Mouse (Mus musculus) kidney, adult 2 months (tissue): ENCODE measurements around the gene Nova2. TPM values are rescaled to one million over a fixed set of nuclear protein-coding genes. Genes with fewer than 3 reads are reported as not detected.

Experiments
- DNase-seq: peaks from one replicate; pipeline ENCODE4 v3.0.0; 2021
- H3K27ac ChIP-seq: fragments of 200-500 bp; 2 replicates; pipeline ENCODE4 v1.5.1; 2012; ENCODE audit warnings: low read depth, low read length, control low read depth, inconsistent platforms; ENCODE audit not compliant: insufficient read depth
- H3K27me3 ChIP-seq: fragments of 200-500 bp; replicated peaks from 2 replicates; pipeline ENCODE4 v1.6.1; 2012; ENCODE audit warnings: mild to moderate bottlenecking, moderate library complexity, low read length, inconsistent platforms; ENCODE audit not compliant: control insufficient read depth, insufficient read depth
- H3K36me3 ChIP-seq: fragments of 200-500 bp; 2 replicates; pipeline ENCODE4 v1.6.1; 2012; ENCODE audit warnings: mild to moderate bottlenecking, moderate library complexity, low read length, inconsistent platforms; ENCODE audit not compliant: control insufficient read depth, insufficient read depth
- H3K4me1 ChIP-seq: fragments of 200-500 bp; 2 replicates; pipeline ENCODE4 v1.6.1; 2011; ENCODE audit warnings: low read length; ENCODE audit not compliant: control insufficient read depth, insufficient read depth
- H3K4me3 ChIP-seq: fragments of 200-500 bp; 2 replicates; pipeline ENCODE4 v1.5.1; 2011; ENCODE audit warnings: mild to moderate bottlenecking, low read depth, low read length, control low read depth; ENCODE audit not compliant: insufficient read depth
- CTCF ChIP-seq: fragments of 200-500 bp; conservative IDR thresholded peaks from 2 replicates; pipeline ENCODE4 v1.5.1; 2011; ENCODE audit warnings: low read depth, mild to moderate bottlenecking, control low read depth, low read length, moderate library complexity, mixed read lengths; ENCODE audit not compliant: insufficient read depth, insufficient read length
- POLR2A ChIP-seq: fragments of 200-500 bp; IDR thresholded peaks from one replicate; pipeline ENCODE4 v1.6.1; 2011; ENCODE audit warnings: low read depth, low read length, control low read depth
- WGBS: fragments of 180-500 bp; shearing (Covaris S2); methylation state at CpG from one replicate; pipeline ENCODE4 v1.1.7; 2018; 5-methylcytosine and 5-hydroxymethylcytosine counted together
- polyA plus RNA-seq: library from polyadenylated mRNA; depleted of rRNA; stranded (reverse); fragments of >200 nt; gene quantifications from 2 replicates; pipeline ENCODE4 v1.2.3, GENCODE M21; 2012

The Nova2 gene
- polyA plus RNA-seq, 1 experiment, result 1.1 TPM

GRCm38 (mm10) chr7:18910241-18910831, 15.4 kb upstream of the Nova2 start, which contains the start of gene Ccdc61:
TSS of gene Ccdc61 (minus strand) at chr7:18910415.
- under 1% methylated on average over 33 of the region's 33 CpGs for WGBS
- Histone ChIP-seq H3K36me3 (no peaks in the 10 kb centered on the region), H3K4me1 (no peaks in the 10 kb centered on the region; the same call in 1 of the 2 replicates), H3K27ac (peak within 1 kb of the TSS; percentile 3; the same call in 1 of the 2 replicates), H3K27me3 (no peaks in the 10 kb centered on the region), H3K4me3 (peak within 1 kb of the TSS; percentile 76)
- TF ChIP-seq CTCF, result no peak
- TF ChIP-seq POLR2A, result peak; percentile 28
- peak; percentile 99 for DNase-seq

GRCm38 (mm10) chr7:18916254-18916653, 9.4 kb upstream of the Nova2 start:
- Histone ChIP-seq H3K4me3 (no peak overlapping the region), H3K36me3 (no peaks in the 10 kb centered on the region), H3K27ac (no peak overlapping the region), H3K27me3 (no peaks in the 10 kb centered on the region), H3K4me1 (no peaks in the 10 kb centered on the region)
- 69% methylated on average over 4 of the region's 4 CpGs for WGBS
- no peak for DNase-seq
- TF ChIP-seq CTCF (no peak), POLR2A (no peak)

GRCm38 (mm10) chr7:18917931-18918330, 7.8 kb upstream of the Nova2 start:
- no peak for TF ChIP-seq POLR2A
- TF ChIP-seq CTCF, result no peak
- peak; percentile 25 for DNase-seq
- Histone ChIP-seq H3K4me1 (no peaks in the 10 kb centered on the region), H3K4me3 (no peak overlapping the region), H3K36me3 (no peaks in the 10 kb centered on the region), H3K27me3 (no peaks in the 10 kb centered on the region), H3K27ac (no peak overlapping the region)
- WGBS, result 48% methylated on average over 3 of the region's 3 CpGs

GRCm38 (mm10) chr7:18921069-18921468, 4.6 kb upstream of the Nova2 start:
- DNase-seq, result peak; percentile 89
- Histone ChIP-seq H3K4me3 (no peak overlapping the region), H3K27me3 (peaks cover 4% of the 10 kb centered on the region; the same call in 1 of the 2 replicates), H3K36me3 (no peaks in the 10 kb centered on the region), H3K27ac (peak overlapping the region; percentile 13), H3K4me1 (no peaks in the 10 kb centered on the region)
- WGBS, result 2% methylated on average over 12 of the region's 12 CpGs
- TF ChIP-seq POLR2A, result no peak
- TF ChIP-seq CTCF, result no peak

GRCm38 (mm10) chr7:18922807-18923206, 2.9 kb upstream of the Nova2 start:
- no peak overlapping the region for H3K27ac ChIP-seq
- DNase-seq, result no peak
- 42% methylated on average over 5 of the region's 5 CpGs for WGBS
- H3K4me1 ChIP-seq, result no peaks in the 10 kb centered on the region
- TF ChIP-seq POLR2A, result no peak
- TF ChIP-seq CTCF, result no peak
- H3K36me3 ChIP-seq, result no peaks in the 10 kb centered on the region
- peaks cover 4% of the 10 kb centered on the region; the same call in 1 of the 2 replicates for H3K27me3 ChIP-seq
- no peak overlapping the region for H3K4me3 ChIP-seq

- WGBS, result 78% methylated on average over 11 of the region's 11 CpGs
- no peak for TF ChIP-seq CTCF
- no peak for TF ChIP-seq POLR2A
These were observed 2.4 kb upstream of the Nova2 start for GRCm38 (mm10) chr7:18923267-18923666.

GRCm38 (mm10) chr7:18923711-18924191, 1.9 kb upstream of the Nova2 start:
- H3K4me1 ChIP-seq, result no peaks in the 10 kb centered on the region
- H3K4me3 ChIP-seq, result no peak overlapping the region
- no peaks in the 10 kb centered on the region for H3K36me3 ChIP-seq
- TF ChIP-seq POLR2A (no peak), CTCF (no peak)
- H3K27me3 ChIP-seq, result peaks cover 4% of the 10 kb centered on the region; the same call in 1 of the 2 replicates
- no peak overlapping the region for H3K27ac ChIP-seq
- WGBS, result 37% methylated on average over 4 of the region's 4 CpGs
- no peak for DNase-seq

More at GRCm38 (mm10) chr7:18923267-18923666, 2.4 kb upstream of the Nova2 start:
- no peak for DNase-seq
- H3K27ac ChIP-seq, result no peak overlapping the region
- no peaks in the 10 kb centered on the region for H3K36me3 ChIP-seq
- no peaks in the 10 kb centered on the region for H3K4me1 ChIP-seq
- no peak overlapping the region for H3K4me3 ChIP-seq
- H3K27me3 ChIP-seq, result peaks cover 4% of the 10 kb centered on the region; the same call in 1 of the 2 replicates
